Mouse (Mus musculus): ENCODE data around the gene Mustn1. TPM values are rescaled to one million over a fixed set of nuclear protein-coding genes. Genes with fewer than 3 reads are reported as not detected.

Gene Mustn1
- polyA plus RNA-seq, 1 experiment, result 4.9 TPM

- Histone ChIP-seq H3K36me3 (ENCODE audit: control insufficient read depth, insufficient read depth, low read length) (no peaks in the 10 kb centered on the region), H3K27ac (ENCODE audit: insufficient read depth, low read length) (no peak overlapping the region), H3K4me3 (ENCODE audit: extremely low read depth, insufficient read depth, insufficient read length) (no peak overlapping the region), H3K27me3 (ENCODE audit: control insufficient read depth, insufficient read depth, low read length) (no peaks in the 10 kb centered on the region), H3K4me1 (ENCODE audit: control insufficient read depth, insufficient read depth, insufficient read length) (no peaks in the 10 kb centered on the region; the same call in 1 of the 2 replicates)
- DNase-seq (ENCODE audit: low read depth in 1 of 2, low spot score in 2 of 2), result no peak
- TF ChIP-seq CTCF (IDR thresholded peaks at IDR 0.05; ENCODE audit: extremely low read depth, insufficient read depth, insufficient read length, insufficient replicate concordance) (no peak), POLR2A (IDR thresholded peaks at IDR 0.05; ENCODE audit: low read depth, low read length) (no peak)
- WGBS, result 88% methylated on average over 8 of the region's 8 CpGs
These were observed 32.1 kb downstream of the Mustn1 start for GRCm38 (mm10) chr14:30911141-30911540.

DNA sequence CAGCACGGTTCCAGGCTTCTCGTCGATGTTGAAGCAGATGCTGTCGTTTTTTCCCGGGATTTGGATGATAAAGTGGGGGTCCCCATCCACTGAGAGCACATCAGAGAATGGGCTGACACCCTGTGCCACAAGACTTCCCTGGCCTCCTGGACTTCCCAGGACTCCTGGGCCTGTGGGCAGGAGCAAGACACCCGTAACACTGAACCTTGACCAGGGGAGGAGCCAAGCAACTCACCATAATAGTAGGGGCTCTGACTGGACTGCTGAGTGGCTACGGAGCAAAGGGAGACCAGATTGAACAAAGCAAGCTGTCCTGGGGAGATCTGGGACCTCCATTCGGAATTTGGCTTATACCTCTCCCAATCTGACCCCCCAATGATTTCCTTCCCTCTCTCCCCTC, 33.6 kb downstream of the Mustn1 start:
- H3K4me1 ChIP-seq (ENCODE audit: control insufficient read depth, insufficient read depth, insufficient read length), result no peaks in the 10 kb centered on the region; the same call in 1 of the 2 replicates
- no peaks in the 10 kb centered on the region for H3K36me3 ChIP-seq (ENCODE audit: control insufficient read depth, insufficient read depth, low read length)
- DNase-seq (ENCODE audit: low read depth in 1 of 2, low spot score in 2 of 2), result no peak
- TF ChIP-seq POLR2A (IDR thresholded peaks at IDR 0.05; ENCODE audit: low read depth, low read length) (no peak), CTCF (IDR thresholded peaks at IDR 0.05; ENCODE audit: extremely low read depth, insufficient read depth, insufficient read length, insufficient replicate concordance) (no peak)
- H3K4me3 ChIP-seq (ENCODE audit: extremely low read depth, insufficient read depth, insufficient read length), result no peak overlapping the region
- H3K27me3 ChIP-seq (ENCODE audit: control insufficient read depth, insufficient read depth, low read length), result no peaks in the 10 kb centered on the region
- 88% methylated on average over 8 of the region's 8 CpGs for WGBS
- H3K27ac ChIP-seq (ENCODE audit: insufficient read depth, low read length), result no peak overlapping the region

- WGBS, result 63% methylated on average over 5 of the region's 5 CpGs
- no peak overlapping the region for H3K27ac ChIP-seq (ENCODE audit: insufficient read depth, low read length)
- DNase-seq (ENCODE audit: low read depth in 1 of 2, low spot score in 2 of 2), result no peak
- H3K4me3 ChIP-seq (ENCODE audit: extremely low read depth, insufficient read depth, insufficient read length), result no peak overlapping the region
- TF ChIP-seq POLR2A (IDR thresholded peaks at IDR 0.05; ENCODE audit: low read depth, low read length) (no peak), CTCF (IDR thresholded peaks at IDR 0.05; ENCODE audit: extremely low read depth, insufficient read depth, insufficient read length, insufficient replicate concordance) (no peak)
- H3K4me1 ChIP-seq (ENCODE audit: control insufficient read depth, insufficient read depth, insufficient read length), result no peaks in the 10 kb centered on the region
- no peaks in the 10 kb centered on the region for H3K27me3 ChIP-seq (ENCODE audit: control insufficient read depth, insufficient read depth, low read length)
- no peaks in the 10 kb centered on the region for H3K36me3 ChIP-seq (ENCODE audit: control insufficient read depth, insufficient read depth, low read length)
These were observed 34.4 kb downstream of the Mustn1 start for GRCm38 (mm10) chr14:30913404-30913803.

DNA sequence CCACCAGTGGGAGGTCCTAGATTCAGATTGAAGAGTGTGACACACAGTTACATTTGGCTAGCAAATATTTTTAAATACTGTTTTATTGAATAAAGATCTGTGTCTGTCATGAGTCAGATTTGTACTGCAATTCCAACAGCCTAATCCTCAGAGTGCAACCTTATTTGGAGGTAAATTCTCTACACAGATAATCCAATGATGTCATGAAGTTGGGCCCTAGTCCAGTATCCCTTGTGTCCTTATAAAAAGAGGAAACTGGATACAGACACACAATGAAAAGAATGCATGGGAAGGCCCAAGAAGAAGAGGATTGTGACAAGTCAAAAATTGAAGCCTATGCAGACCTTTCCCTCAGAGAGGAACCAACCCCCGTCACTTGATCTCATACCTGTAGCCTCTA, 37.5 kb downstream of the Mustn1 start:
- Histone ChIP-seq H3K4me3 (ENCODE audit: extremely low read depth, insufficient read depth, insufficient read length) (no peak overlapping the region), H3K27ac (ENCODE audit: insufficient read depth, low read length) (no peak overlapping the region), H3K36me3 (ENCODE audit: control insufficient read depth, insufficient read depth, low read length) (no peaks in the 10 kb centered on the region), H3K27me3 (ENCODE audit: control insufficient read depth, insufficient read depth, low read length) (no peaks in the 10 kb centered on the region), H3K4me1 (ENCODE audit: control insufficient read depth, insufficient read depth, insufficient read length) (no peaks in the 10 kb centered on the region)
- TF ChIP-seq CTCF (IDR thresholded peaks at IDR 0.05; ENCODE audit: extremely low read depth, insufficient read depth, insufficient read length, insufficient replicate concordance), result no peak
- TF ChIP-seq POLR2A (IDR thresholded peaks at IDR 0.05; ENCODE audit: low read depth, low read length), result no peak
- DNase-seq (ENCODE audit: low read depth in 1 of 2, low spot score in 2 of 2), result no peak
- WGBS, result 85% methylated on average over 1 of the region's 1 CpGs

DNA sequence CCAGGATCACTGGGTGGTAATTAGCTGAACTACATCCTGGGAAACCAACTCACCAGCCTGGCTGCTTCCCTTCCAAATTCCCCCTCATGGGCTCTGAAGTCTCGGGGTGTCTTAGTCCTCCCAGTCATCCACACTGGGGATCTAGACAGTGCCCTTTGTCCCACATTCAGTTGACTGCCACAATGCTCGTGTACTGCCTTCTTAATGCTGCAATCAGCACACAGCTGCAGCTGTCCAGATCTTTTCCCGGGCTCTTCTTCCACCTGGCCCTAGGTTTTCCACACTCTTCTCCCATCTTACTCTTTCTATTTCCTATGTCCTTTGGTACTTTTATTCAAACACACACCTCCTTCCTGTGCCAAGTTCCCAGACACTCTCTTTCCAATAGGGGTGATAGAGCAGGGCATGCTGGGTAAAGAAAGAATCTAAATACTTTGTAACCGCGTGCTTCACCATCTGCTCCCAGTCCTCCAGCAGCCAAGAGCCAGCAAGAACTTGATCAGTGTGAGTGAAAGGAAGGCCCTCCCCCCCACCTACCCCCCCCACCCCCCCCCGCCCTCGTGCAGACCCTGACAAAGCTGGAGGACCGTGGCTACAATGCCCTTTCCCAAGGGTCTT, 43.2 kb downstream of the Mustn1 start:
- Histone ChIP-seq H3K27ac (ENCODE audit: insufficient read depth, low read length) (no peak overlapping the region), H3K36me3 (ENCODE audit: control insufficient read depth, insufficient read depth, low read length) (no peaks in the 10 kb centered on the region), H3K4me3 (ENCODE audit: extremely low read depth, insufficient read depth, insufficient read length) (no peak overlapping the region), H3K4me1 (ENCODE audit: control insufficient read depth, insufficient read depth, insufficient read length) (no peaks in the 10 kb centered on the region), H3K27me3 (ENCODE audit: control insufficient read depth, insufficient read depth, low read length) (no peaks in the 10 kb centered on the region)
- no peak for DNase-seq (ENCODE audit: low read depth in 1 of 2, low spot score in 2 of 2)
- 67% methylated on average over 8 of the region's 8 CpGs for WGBS
- no peak for TF ChIP-seq POLR2A (IDR thresholded peaks at IDR 0.05; ENCODE audit: low read depth, low read length)
- no peak for TF ChIP-seq CTCF (IDR thresholded peaks at IDR 0.05; ENCODE audit: extremely low read depth, insufficient read depth, insufficient read length, insufficient replicate concordance)

DNA sequence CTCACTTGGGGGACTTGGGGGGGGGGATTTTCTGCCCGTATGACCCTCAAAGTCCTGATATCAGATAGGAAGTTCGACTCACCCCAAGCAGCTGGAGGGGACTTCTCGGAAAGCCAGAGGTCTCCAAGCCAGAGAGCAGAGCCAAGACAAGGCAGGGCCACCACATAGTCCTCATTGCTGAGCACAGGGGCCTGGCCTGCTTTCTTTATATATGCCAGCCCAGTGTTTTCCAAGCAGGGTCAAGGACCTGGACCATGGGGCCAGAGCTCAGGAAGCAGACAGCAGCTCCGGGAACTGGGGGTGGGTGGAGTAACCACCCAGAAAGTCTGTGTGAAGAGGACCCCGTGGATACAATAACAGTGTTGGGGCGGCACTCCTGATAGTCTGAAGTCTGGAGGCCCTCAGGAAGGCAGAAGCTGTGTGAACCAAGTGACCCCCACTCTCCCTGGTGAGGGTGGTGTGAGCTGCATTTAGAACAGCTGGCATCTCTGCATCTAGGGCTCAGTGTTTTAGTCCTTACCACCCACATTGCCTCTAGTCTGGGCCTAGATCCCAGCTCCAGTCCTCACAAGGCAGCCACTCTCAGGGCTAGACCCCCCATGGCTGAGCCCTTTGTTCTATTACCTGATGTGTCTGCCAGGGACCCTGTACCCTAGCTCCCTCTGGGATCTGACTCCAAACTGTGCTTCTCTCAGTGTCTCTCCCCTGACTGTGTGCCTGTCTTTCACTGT, 44.5 kb downstream of the Mustn1 start, which contains the start of gene Itih3:
Gene Itih3 (minus strand): TSS at position 386 of the 731 bp plus-strand sequence.
- no peaks in the 10 kb centered on the region for H3K4me1 ChIP-seq (ENCODE audit: control insufficient read depth, insufficient read depth, insufficient read length)
- H3K4me3 ChIP-seq (ENCODE audit: extremely low read depth, insufficient read depth, insufficient read length), result no peak within 1 kb of the TSS
- no peak for DNase-seq (ENCODE audit: low read depth in 1 of 2, low spot score in 2 of 2)
- WGBS, result 70% methylated on average over 6 of the region's 6 CpGs
- H3K36me3 ChIP-seq (ENCODE audit: control insufficient read depth, insufficient read depth, low read length), result no peaks in the 10 kb centered on the region
- no peak within 1 kb of the TSS for H3K27ac ChIP-seq (ENCODE audit: insufficient read depth, low read length)
- no peaks in the 10 kb centered on the region for H3K27me3 ChIP-seq (ENCODE audit: control insufficient read depth, insufficient read depth, low read length)
- TF ChIP-seq CTCF (IDR thresholded peaks at IDR 0.05; ENCODE audit: extremely low read depth, insufficient read depth, insufficient read length, insufficient replicate concordance) (no peak), POLR2A (IDR thresholded peaks at IDR 0.05; ENCODE audit: low read depth, low read length) (no peak)

DNA sequence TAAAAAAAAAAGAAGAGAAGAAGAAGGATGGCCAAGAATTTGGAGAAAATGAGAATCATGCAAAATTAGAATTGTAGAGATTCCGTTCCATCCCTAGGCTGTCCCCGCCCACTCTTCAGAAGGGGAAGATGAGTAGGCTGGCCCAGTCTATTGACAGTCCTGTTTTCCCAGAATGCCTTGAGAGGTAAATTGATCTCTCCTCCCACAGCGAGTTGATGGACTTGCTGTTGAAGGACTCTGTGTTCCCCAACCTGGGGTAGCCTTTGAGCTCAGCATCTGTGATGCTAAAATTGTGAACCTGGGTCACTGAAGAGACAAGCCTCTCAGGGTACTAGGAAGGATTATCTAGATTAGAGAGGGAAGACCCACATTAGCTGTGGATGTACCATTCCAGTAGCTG, 46.5 kb downstream of the Mustn1 start:
- no peaks in the 10 kb centered on the region for H3K27me3 ChIP-seq (ENCODE audit: control insufficient read depth, insufficient read depth, low read length)
- no peaks in the 10 kb centered on the region for H3K4me1 ChIP-seq (ENCODE audit: control insufficient read depth, insufficient read depth, insufficient read length)
- H3K4me3 ChIP-seq (ENCODE audit: extremely low read depth, insufficient read depth, insufficient read length), result no peak overlapping the region
- DNase-seq (ENCODE audit: low read depth in 1 of 2, low spot score in 2 of 2), result no peak
- no peaks in the 10 kb centered on the region for H3K36me3 ChIP-seq (ENCODE audit: control insufficient read depth, insufficient read depth, low read length)
- no peak overlapping the region for H3K27ac ChIP-seq (ENCODE audit: insufficient read depth, low read length)
- WGBS, result 90% methylated on average over 3 of the region's 3 CpGs
- TF ChIP-seq POLR2A (IDR thresholded peaks at IDR 0.05; ENCODE audit: low read depth, low read length), result no peak
- TF ChIP-seq CTCF (IDR thresholded peaks at IDR 0.05; ENCODE audit: extremely low read depth, insufficient read depth, insufficient read length, insufficient replicate concordance), result no peak
